Mouse (Mus musculus) heart, embryonic 10.5 days (tissue): Measurements from ENCODE around the gene C8b. TPM values are rescaled to one million over a fixed set of nuclear protein-coding genes. Genes with fewer than 3 reads are reported as not detected.

Experiments used
- DNase-seq: peaks from one replicate; pipeline ENCODE4 v3.0.0-alpha.2; 2017; ENCODE audit warnings: low spot score
- H3K27ac ChIP-seq: fragments of 300-500 bp; sonication (generic); 2 replicates; pipeline ENCODE4 v1.5.1; 2016; ENCODE audit warnings: mild to moderate bottlenecking
- H3K27me3 ChIP-seq: fragments of 300-500 bp; sonication (generic); 2 replicates; pipeline ENCODE4 v1.6.1; 2016; ENCODE audit warnings: mild to moderate bottlenecking; ENCODE audit not compliant: poor library complexity, insufficient read depth, severe bottlenecking
- H3K36me3 ChIP-seq: fragments of 300-500 bp; sonication (generic); 2 replicates; pipeline ENCODE4 v1.6.1; 2016; ENCODE audit warnings: mild to moderate bottlenecking, moderate library complexity
- H3K4me1 ChIP-seq: fragments of 300-500 bp; sonication (generic); 2 replicates; pipeline ENCODE4 v1.6.1; 2016; ENCODE audit warnings: mild to moderate bottlenecking
- H3K4me3 ChIP-seq: fragments of 300-500 bp; sonication (generic); 2 replicates; pipeline ENCODE4 v1.5.1; 2016; ENCODE audit warnings: mild to moderate bottlenecking, moderate library complexity
- H3K9me3 ChIP-seq: fragments of 300-500 bp; sonication (generic); 2 replicates; pipeline ENCODE4 v1.6.1; 2016; ENCODE audit warnings: mild to moderate bottlenecking, moderate library complexity
- WGBS: fragments of 180-500 bp; shearing (Covaris S2); methylation state at CpG from one replicate; pipeline ENCODE4 v1.1.7; 2016; 5-methylcytosine and 5-hydroxymethylcytosine counted together
- polyA plus RNA-seq: library from polyadenylated mRNA; unstranded; fragments of >200 nt; fragmentation: Nextera tagmentation; extraction: Ambion mirVana; gene quantifications from 2 replicates; pipeline ENCODE4 v1.2.1, GENCODE M21; 2016

Gene C8b
- 0.31 TPM in 1 of 2 replicates, not detected in the other for polyA plus RNA-seq

GRCm38 (mm10) chr4:104766065-104766464, at the start of gene C8b:
Gene C8b, plus strand, starts transcription at chr4:104766317.
- Histone ChIP-seq H3K4me1 (0 out of 2 replicates have a peak, but pooled peaks cover 3% of the 10 kb centered on the region), H3K36me3 (no peaks in the 10 kb centered on the region), H3K27ac (no peak within 1 kb of the TSS), H3K9me3 (no peaks in the 10 kb centered on the region), H3K27me3 (peaks cover 18% of the 10 kb centered on the region), H3K4me3 (no peak within 1 kb of the TSS)
- DNase-seq, result no peak
- 87% methylated on average over 8 of the region's 8 CpGs for WGBS

GRCm38 (mm10) chr4:104716506-104716905, 49.6 kb upstream of the C8b start:
- Histone ChIP-seq H3K27me3 (no peaks in the 10 kb centered on the region), H3K4me3 (no peak overlapping the region)
- 80% methylated on average over 1 of the region's 1 CpGs for WGBS

GRCm38 (mm10) chr4:104718973-104719795, 46.9 kb upstream of the C8b start:
- Histone ChIP-seq H3K4me3 (no peak overlapping the region), H3K27ac (peak overlapping the region; percentile 52), H3K27me3 (no peaks in the 10 kb centered on the region), H3K36me3 (no peaks in the 10 kb centered on the region), H3K4me1 (peaks cover 22% of the 10 kb centered on the region), H3K9me3 (no peaks in the 10 kb centered on the region)
- WGBS, result 61% methylated on average over 13 of the region's 13 CpGs
- no peak for DNase-seq

More at GRCm38 (mm10) chr4:104716506-104716905, 49.6 kb upstream of the C8b start:
- no peak for DNase-seq
- Histone ChIP-seq H3K9me3 (no peaks in the 10 kb centered on the region), H3K36me3 (no peaks in the 10 kb centered on the region), H3K4me1 (peaks cover 22% of the 10 kb centered on the region), H3K27ac (no peak overlapping the region)

- peaks cover 22% of the 10 kb centered on the region for H3K4me1 ChIP-seq
- no peak overlapping the region for H3K27ac ChIP-seq
- no peaks in the 10 kb centered on the region for H3K36me3 ChIP-seq
- 73% methylated on average over 6 of the region's 6 CpGs for WGBS
- 0 out of 2 replicates have a peak, but pooled peaks cover 3% of the 10 kb centered on the region for H3K27me3 ChIP-seq
- H3K4me3 ChIP-seq, result no peak overlapping the region
- no peak for DNase-seq
- H3K9me3 ChIP-seq, result no peaks in the 10 kb centered on the region
Observed at GRCm38 (mm10) chr4:104723527-104724045, 42.5 kb upstream of the C8b start.

- no peak overlapping the region for H3K27ac ChIP-seq
- H3K4me3 ChIP-seq, result no peak overlapping the region
- no peaks in the 10 kb centered on the region for H3K36me3 ChIP-seq
- no peaks in the 10 kb centered on the region for H3K9me3 ChIP-seq
- 0 out of 2 replicates have a peak, but pooled peaks cover 3% of the 10 kb centered on the region for H3K27me3 ChIP-seq
- DNase-seq, result no peak
- H3K4me1 ChIP-seq, result peaks cover 22% of the 10 kb centered on the region
- 81% methylated on average over 5 of the region's 5 CpGs for WGBS
Observed at GRCm38 (mm10) chr4:104724258-104724657, 41.9 kb upstream of the C8b start.

GRCm38 (mm10) chr4:104725673-104726072, 40.4 kb upstream of the C8b start:
- WGBS, result 50% methylated on average over 3 of the region's 3 CpGs
- no peak for DNase-seq
- no peak overlapping the region for H3K27ac ChIP-seq
- peaks cover 14% of the 10 kb centered on the region for H3K4me1 ChIP-seq
- no peaks in the 10 kb centered on the region for H3K9me3 ChIP-seq
- H3K36me3 ChIP-seq, result no peaks in the 10 kb centered on the region
- H3K4me3 ChIP-seq, result no peak overlapping the region
- H3K27me3 ChIP-seq, result 0 out of 2 replicates have a peak, but pooled peaks cover 3% of the 10 kb centered on the region

- H3K9me3 ChIP-seq, result no peaks in the 10 kb centered on the region
- peak overlapping the region; percentile 70; the same call in 1 of the 2 replicates for H3K27ac ChIP-seq
- DNase-seq, result no peak
- WGBS, result 31% methylated on average over 8 of the region's 8 CpGs
- H3K4me3 ChIP-seq, result no peak overlapping the region
- 0 out of 2 replicates have a peak, but pooled peaks cover 3% of the 10 kb centered on the region for H3K27me3 ChIP-seq
- peaks cover 11% of the 10 kb centered on the region for H3K4me1 ChIP-seq
- H3K36me3 ChIP-seq, result no peaks in the 10 kb centered on the region
Observed at GRCm38 (mm10) chr4:104729185-104729584, 36.9 kb upstream of the C8b start.

GRCm38 (mm10) chr4:104746500-104746899, 19.6 kb upstream of the C8b start:
- Histone ChIP-seq H3K27ac (no peak overlapping the region), H3K4me3 (no peak overlapping the region), H3K9me3 (no peaks in the 10 kb centered on the region), H3K27me3 (peaks cover 8% of the 10 kb centered on the region; the same call in 1 of the 2 replicates), H3K36me3 (no peaks in the 10 kb centered on the region), H3K4me1 (peaks cover 13% of the 10 kb centered on the region)
- 53% methylated on average over 6 of the region's 6 CpGs for WGBS
- no peak for DNase-seq

GRCm38 (mm10) chr4:104754090-104754489, 12.0 kb upstream of the C8b start:
- Histone ChIP-seq H3K36me3 (no peaks in the 10 kb centered on the region), H3K4me3 (no peak overlapping the region), H3K4me1 (no peaks in the 10 kb centered on the region), H3K27ac (no peak overlapping the region), H3K27me3 (no peaks in the 10 kb centered on the region; the same call in 1 of the 2 replicates), H3K9me3 (no peaks in the 10 kb centered on the region)
- WGBS, result 64% methylated on average over 3 of the region's 3 CpGs
- no peak for DNase-seq

GRCm38 (mm10) chr4:104760878-104761624, 5.1 kb upstream of the C8b start:
- Histone ChIP-seq H3K4me1 (0 out of 2 replicates have a peak, but pooled peaks cover 3% of the 10 kb centered on the region), H3K4me3 (no peak overlapping the region), H3K27me3 (no peaks in the 10 kb centered on the region), H3K36me3 (no peaks in the 10 kb centered on the region), H3K27ac (no peak overlapping the region), H3K9me3 (no peaks in the 10 kb centered on the region)
- no peak for DNase-seq
- WGBS, result 64% methylated on average over 13 of the region's 13 CpGs

GRCm38 (mm10) chr4:104768190-104768589, 2.1 kb downstream of the C8b start:
- H3K27ac ChIP-seq, result no peak overlapping the region
- H3K9me3 ChIP-seq, result no peaks in the 10 kb centered on the region
- no peaks in the 10 kb centered on the region for H3K36me3 ChIP-seq
- 85% methylated on average over 4 of the region's 4 CpGs for WGBS
- H3K27me3 ChIP-seq, result peaks cover 18% of the 10 kb centered on the region
- no peak overlapping the region for H3K4me3 ChIP-seq
- no peaks in the 10 kb centered on the region for H3K4me1 ChIP-seq
- no peak for DNase-seq

- DNase-seq, result no peak
- 85% methylated on average over 8 of the region's 8 CpGs for WGBS
Observed at GRCm38 (mm10) chr4:104769602-104770001, 3.5 kb downstream of the C8b start.

GRCm38 (mm10) chr4:104770331-104770730, 4.2 kb downstream of the C8b start:
- H3K4me3 ChIP-seq, result no peak overlapping the region
- H3K27me3 ChIP-seq, result peaks cover 24% of the 10 kb centered on the region
- H3K36me3 ChIP-seq, result no peaks in the 10 kb centered on the region
- no peak overlapping the region for H3K27ac ChIP-seq
- H3K9me3 ChIP-seq, result no peaks in the 10 kb centered on the region
- no peak for DNase-seq
- no peaks in the 10 kb centered on the region for H3K4me1 ChIP-seq
- 59% methylated on average over 4 of the region's 4 CpGs for WGBS

More at GRCm38 (mm10) chr4:104769602-104770001, 3.5 kb downstream of the C8b start:
- Histone ChIP-seq H3K27me3 (peaks cover 22% of the 10 kb centered on the region), H3K36me3 (no peaks in the 10 kb centered on the region), H3K27ac (no peak overlapping the region), H3K9me3 (no peaks in the 10 kb centered on the region), H3K4me1 (no peaks in the 10 kb centered on the region), H3K4me3 (no peak overlapping the region)
